Mouse (Mus musculus): ENCODE data around the gene Lum. TPM values are rescaled to one million over a fixed set of nuclear protein-coding genes. Genes with fewer than 3 reads are reported as not detected.

The Lum gene
- polyA plus RNA-seq, 1 experiment from 2014 or later, result 550 TPM

DNA sequence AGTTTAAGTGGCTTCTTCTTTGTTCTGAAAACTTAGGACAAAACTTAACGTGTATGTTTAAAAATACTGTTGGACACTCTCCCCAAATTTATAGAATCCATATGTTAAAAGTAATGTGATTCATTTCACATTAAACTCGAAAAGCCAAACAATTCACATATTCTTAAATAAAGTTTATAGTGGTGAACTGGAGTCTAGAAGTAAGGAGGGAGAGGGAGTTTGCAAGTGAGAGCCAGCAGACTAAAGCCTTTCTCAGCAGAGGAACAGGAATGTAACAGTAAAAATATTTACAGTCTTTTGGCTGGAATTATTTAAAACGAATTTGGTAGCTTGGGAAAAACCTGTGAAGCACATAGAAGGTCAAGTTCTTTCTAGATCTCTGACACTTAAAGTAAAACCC lies 26.1 kb downstream of the Lum start:
- Histone ChIP-seq H3K27me3 (no peaks in the 10 kb centered on the region), H3K36me3 (no peaks in the 10 kb centered on the region), H3K9ac (no peak overlapping the region), H3K4me2 (replicated peaks) (no peak overlapping the region), H3K27ac (replicated peaks) (peak overlapping the region; percentile 75; the same call in 1 of the 2 replicates), H3K4me3 (replicated peaks) (no peak overlapping the region), H3K9me3 (replicated peaks) (no peaks in the 10 kb centered on the region), H3K4me1 (peaks cover 7% of the 10 kb centered on the region)
- ATAC-seq (ENCODE audit: insufficient number of reproducible peaks, low FRiP score, low TSS enrichment, low read depth), result no peak
- 25% methylated on average over 3 of the region's 3 CpGs for WGBS

DNA sequence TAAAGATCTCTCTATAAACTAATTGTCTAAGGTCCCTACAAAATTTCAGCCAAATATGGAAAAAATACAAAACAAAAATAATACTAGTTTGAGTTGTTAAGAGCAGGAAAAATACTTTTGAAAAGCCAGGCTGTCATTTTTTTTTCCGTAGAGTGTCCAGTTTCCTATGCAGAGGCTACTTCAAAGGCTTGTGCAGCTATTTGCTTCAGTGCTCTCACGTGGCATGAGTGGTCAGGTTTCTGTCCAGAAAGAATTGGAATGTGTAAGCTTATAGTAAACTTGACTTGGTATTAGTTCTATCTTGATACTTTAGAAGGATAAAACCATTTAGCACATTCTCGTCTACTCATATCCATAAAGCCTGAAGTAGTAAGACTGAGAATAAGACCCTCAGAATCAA lies 26.8 kb downstream of the Lum start:
- no peak overlapping the region for H3K27ac ChIP-seq (replicated peaks)

DNA sequence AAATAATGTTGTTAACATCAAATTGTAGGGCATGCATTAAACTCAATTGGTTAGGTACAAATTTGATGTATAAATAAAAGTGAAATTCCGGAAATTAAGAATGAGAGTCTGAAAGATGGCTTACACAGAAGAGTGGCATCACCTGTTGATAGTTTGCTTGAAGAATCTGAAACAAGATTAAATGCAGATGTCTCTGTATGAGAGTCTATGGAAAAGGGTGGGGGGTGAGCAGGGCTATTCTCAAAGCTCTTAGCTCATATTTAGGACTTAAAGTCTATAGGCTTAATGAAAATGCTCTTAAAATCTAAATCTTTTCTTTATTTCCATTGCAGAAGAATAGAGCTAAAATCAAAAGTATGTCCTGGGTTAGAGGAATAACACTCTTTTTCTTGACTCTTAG lies 30.8 kb downstream of the Lum start:
- no peaks in the 10 kb centered on the region for H3K36me3 ChIP-seq
- H3K27me3 ChIP-seq, result no peaks in the 10 kb centered on the region
- H3K4me1 ChIP-seq, result peaks cover 4% of the 10 kb centered on the region; the same call in 1 of the 2 replicates
- ATAC-seq (ENCODE audit: insufficient number of reproducible peaks, low FRiP score, low TSS enrichment, low read depth), result no peak; the same call in 1 of the 2 replicates
- H3K9ac ChIP-seq, result no peak overlapping the region
- no peaks in the 10 kb centered on the region for H3K9me3 ChIP-seq (replicated peaks)
- no peak overlapping the region for H3K27ac ChIP-seq (replicated peaks)
- no peak overlapping the region for H3K4me3 ChIP-seq (replicated peaks)
- WGBS, result 49% methylated on average over 1 of the region's 1 CpGs
- no peak overlapping the region for H3K4me2 ChIP-seq (replicated peaks)

More for the DNA sequence above, 26.8 kb downstream of the Lum start:
- 40% methylated on average over 3 of the region's 3 CpGs for WGBS
- Histone ChIP-seq H3K36me3 (no peaks in the 10 kb centered on the region), H3K9ac (no peak overlapping the region), H3K4me1 (peaks cover 7% of the 10 kb centered on the region), H3K9me3 (replicated peaks) (no peaks in the 10 kb centered on the region), H3K27me3 (no peaks in the 10 kb centered on the region), H3K4me2 (replicated peaks) (no peak overlapping the region), H3K4me3 (replicated peaks) (no peak overlapping the region)
- no peak for ATAC-seq (ENCODE audit: insufficient number of reproducible peaks, low FRiP score, low TSS enrichment, low read depth)

DNA sequence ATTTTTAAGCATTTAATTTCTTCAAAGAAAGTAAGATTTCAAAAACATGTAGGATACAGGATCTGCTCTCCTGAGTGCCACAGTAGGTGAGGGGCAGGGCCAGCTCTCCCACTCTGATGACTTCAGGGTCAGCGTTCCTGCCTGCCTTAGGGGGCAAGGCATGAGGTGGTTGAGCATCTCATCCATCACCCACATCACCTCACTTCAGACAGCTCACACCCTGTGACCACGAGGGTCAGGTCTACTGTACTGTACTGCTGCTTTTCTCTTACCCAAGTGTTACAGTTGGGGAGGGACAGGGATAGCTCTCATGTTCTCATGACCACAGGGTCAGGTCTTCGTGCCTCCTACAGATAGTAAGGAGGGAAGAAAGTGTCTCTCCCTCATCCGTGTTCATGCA lies 36.8 kb downstream of the Lum start:
- Histone ChIP-seq H3K4me2 (replicated peaks) (no peak overlapping the region), H3K4me1 (no peaks in the 10 kb centered on the region), H3K27ac (replicated peaks) (no peak overlapping the region), H3K9me3 (replicated peaks) (no peaks in the 10 kb centered on the region), H3K27me3 (no peaks in the 10 kb centered on the region), H3K4me3 (replicated peaks) (no peak overlapping the region), H3K9ac (no peak overlapping the region), H3K36me3 (no peaks in the 10 kb centered on the region)
- ATAC-seq (ENCODE audit: insufficient number of reproducible peaks, low FRiP score, low TSS enrichment, low read depth), result no peak
- 76% methylated on average over 4 of the region's 4 CpGs for WGBS

DNA sequence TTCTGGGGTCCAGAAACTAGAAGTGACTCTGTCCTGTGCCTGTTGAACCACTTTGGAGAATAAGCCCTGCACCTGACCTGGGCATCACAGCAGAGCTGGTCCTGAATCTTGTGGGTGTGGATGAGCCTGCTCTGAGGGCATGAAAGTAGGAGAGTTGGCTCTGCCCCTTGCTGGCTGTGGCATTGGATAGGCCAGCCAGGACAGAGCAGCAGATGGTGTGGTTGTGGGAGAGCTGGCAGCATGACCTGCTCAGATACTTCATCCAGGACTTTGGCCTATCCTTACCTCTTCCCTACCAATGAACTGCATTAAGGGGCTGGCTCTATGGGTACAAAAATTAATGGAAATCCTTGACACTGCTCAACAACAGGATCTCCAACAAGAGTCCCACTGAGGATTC lies 38.3 kb downstream of the Lum start:
- no peak overlapping the region for H3K9ac ChIP-seq
- H3K36me3 ChIP-seq, result no peaks in the 10 kb centered on the region
- no peak overlapping the region for H3K4me2 ChIP-seq (replicated peaks)
- no peak overlapping the region for H3K4me3 ChIP-seq (replicated peaks)
- no peaks in the 10 kb centered on the region for H3K9me3 ChIP-seq (replicated peaks)
- H3K4me1 ChIP-seq, result no peaks in the 10 kb centered on the region
- H3K27me3 ChIP-seq, result no peaks in the 10 kb centered on the region
- H3K27ac ChIP-seq (replicated peaks), result no peak overlapping the region
- no peak for ATAC-seq (ENCODE audit: insufficient number of reproducible peaks, low FRiP score, low TSS enrichment, low read depth)

DNA sequence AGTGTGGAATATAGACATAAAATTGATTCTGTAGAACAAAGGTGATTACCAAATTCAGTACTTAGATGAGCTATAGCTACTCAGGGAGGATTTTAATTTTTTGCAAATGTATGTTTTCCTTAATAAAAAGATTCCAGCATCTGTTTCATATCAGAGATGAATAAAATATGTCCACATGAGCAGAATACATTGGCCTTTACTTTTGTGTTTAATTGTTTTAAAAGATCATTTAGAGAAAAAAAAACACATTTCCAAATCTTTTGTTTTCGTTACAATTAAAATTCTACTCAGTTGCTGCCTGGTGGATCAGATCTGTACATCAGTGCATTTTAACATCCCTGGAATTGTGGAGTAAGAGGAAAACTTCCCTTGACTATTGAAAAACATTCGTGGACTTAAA lies 41.7 kb downstream of the Lum start, which contains the start of gene Kera:
Gene Kera (plus strand): TSS at position 301 of the 400 bp plus-strand sequence.
- ATAC-seq (ENCODE audit: insufficient number of reproducible peaks, low FRiP score, low TSS enrichment, low read depth), result no peak
- Histone ChIP-seq H3K9me3 (replicated peaks) (no peaks in the 10 kb centered on the region), H3K27ac (replicated peaks) (0 out of 2 replicates have a peak within 1 kb of the TSS, but pooled peaks have one; percentile 28), H3K4me3 (replicated peaks) (no peak within 1 kb of the TSS), H3K27me3 (no peaks in the 10 kb centered on the region), H3K36me3 (no peaks in the 10 kb centered on the region), H3K4me2 (replicated peaks) (no peak within 1 kb of the TSS), H3K9ac (no peak within 1 kb of the TSS), H3K4me1 (no peaks in the 10 kb centered on the region)
- WGBS, result 41% methylated on average over 2 of the region's 2 CpGs

Other genes starting within 250 kb of the Lum start
- gene Dcn, start 85.5 kb upstream of the Lum start, polyA plus RNA-seq (2015; fragmentation: Nextera tagmentation; extraction: Ambion mirVana), result 765 and 776 TPM in 2 replicates
- gene Kera, start 41.8 kb downstream of the Lum start, polyA plus RNA-seq (2015; fragmentation: Nextera tagmentation; extraction: Ambion mirVana), result 34.6 and 35.7 TPM in 2 replicates
- 7.8 and 13.8 TPM in 2 replicates for gene Epyc, start 78.9 kb downstream of the Lum start, polyA plus RNA-seq (2015; fragmentation: Nextera tagmentation; extraction: Ambion mirVana)
- not detected in 2 replicates for gene Ccer1, start 127.9 kb downstream of the Lum start, polyA plus RNA-seq (2015; fragmentation: Nextera tagmentation; extraction: Ambion mirVana)
- gene C030005K15Rik, start 161.6 kb downstream of the Lum start, polyA plus RNA-seq (2015; fragmentation: Nextera tagmentation; extraction: Ambion mirVana), result not detected in 2 replicates

Data from embryonic facial prominence, embryonic 15.5 days (tissue).